Mouse (Mus musculus): ENCODE data around the gene Lsg1. TPM values are rescaled to one million over a fixed set of nuclear protein-coding genes. Genes with fewer than 3 reads are reported as not detected.
A peak's percentile ranks its signal among the peaks of the same experiment; 100 is the strongest.

Lsg1 gene
- polyA plus RNA-seq, 1 experiment from 2014 or later, result 17.5 TPM

- H3K27ac ChIP-seq (ENCODE audit: low read length), result no peak overlapping the region
Measured at GRCm38 (mm10) chr16:30570173-30570572, 17.2 kb downstream of the Lsg1 start.

GRCm38 (mm10) chr16:30565631-30566030 lies 21.8 kb downstream of the Lsg1 start:
- peak overlapping the region; percentile 41 for H3K4me2 ChIP-seq (ENCODE audit: low read depth, low read length)
- peaks cover 16% of the 10 kb centered on the region for H3K4me1 ChIP-seq (ENCODE audit: control insufficient read depth, low read depth, low read length)
- H3K27ac ChIP-seq (ENCODE audit: low read length), result peak overlapping the region; percentile 65; the same call in 1 of the 2 replicates
- H3K36me3 ChIP-seq (ENCODE audit: control insufficient read depth, insufficient read depth), result peaks cover 73% of the 10 kb centered on the region
- no peaks in the 10 kb centered on the region for H3K27me3 ChIP-seq (ENCODE audit: control insufficient read depth, insufficient read depth, low read depth, low read length)
- WGBS (ENCODE audit: insufficient replicate concordance), result 28% methylated on average over 6 of the region's 6 CpGs
- H3K9ac ChIP-seq (ENCODE audit: low read depth, low read length), result no peak overlapping the region
- no peaks in the 10 kb centered on the region for H3K9me3 ChIP-seq (replicated peaks; ENCODE audit: control insufficient read depth, low read length)
- ATAC-seq (ENCODE audit: low read depth), result peak; percentile 97
- no peak overlapping the region for H3K4me3 ChIP-seq (ENCODE audit: low read depth, low read length)

More at GRCm38 (mm10) chr16:30570173-30570572, 17.2 kb downstream of the Lsg1 start:
- 84% methylated on average over 4 of the region's 4 CpGs for WGBS (ENCODE audit: insufficient replicate concordance)
- no peak for ATAC-seq (ENCODE audit: low read depth)
- Histone ChIP-seq H3K36me3 (ENCODE audit: control insufficient read depth, insufficient read depth) (peaks cover 60% of the 10 kb centered on the region), H3K27me3 (ENCODE audit: control insufficient read depth, insufficient read depth, low read depth, low read length) (no peaks in the 10 kb centered on the region), H3K4me2 (ENCODE audit: low read depth, low read length) (no peak overlapping the region), H3K4me3 (ENCODE audit: low read depth, low read length) (no peak overlapping the region), H3K9me3 (replicated peaks; ENCODE audit: control insufficient read depth, low read length) (no peaks in the 10 kb centered on the region), H3K4me1 (ENCODE audit: control insufficient read depth, low read depth, low read length) (peaks cover 11% of the 10 kb centered on the region), H3K9ac (ENCODE audit: low read depth, low read length) (no peak overlapping the region)

- Histone ChIP-seq H3K9ac (ENCODE audit: low read depth, low read length) (no peak overlapping the region), H3K9me3 (replicated peaks; ENCODE audit: control insufficient read depth, low read length) (no peaks in the 10 kb centered on the region; the same call in none of the 2 replicates), H3K36me3 (ENCODE audit: control insufficient read depth, insufficient read depth) (peaks cover 46% of the 10 kb centered on the region), H3K4me3 (ENCODE audit: low read depth, low read length) (no peak overlapping the region), H3K4me1 (ENCODE audit: control insufficient read depth, low read depth, low read length) (peaks cover 9% of the 10 kb centered on the region), H3K27ac (ENCODE audit: low read length) (no peak overlapping the region), H3K27me3 (ENCODE audit: control insufficient read depth, insufficient read depth, low read depth, low read length) (no peaks in the 10 kb centered on the region), H3K4me2 (ENCODE audit: low read depth, low read length) (no peak overlapping the region)
- no peak for ATAC-seq (ENCODE audit: low read depth)
- WGBS (ENCODE audit: insufficient replicate concordance), result 78% methylated on average over 4 of the region's 4 CpGs
Measured at GRCm38 (mm10) chr16:30560601-30561000, 26.8 kb downstream of the Lsg1 start.

DNA sequence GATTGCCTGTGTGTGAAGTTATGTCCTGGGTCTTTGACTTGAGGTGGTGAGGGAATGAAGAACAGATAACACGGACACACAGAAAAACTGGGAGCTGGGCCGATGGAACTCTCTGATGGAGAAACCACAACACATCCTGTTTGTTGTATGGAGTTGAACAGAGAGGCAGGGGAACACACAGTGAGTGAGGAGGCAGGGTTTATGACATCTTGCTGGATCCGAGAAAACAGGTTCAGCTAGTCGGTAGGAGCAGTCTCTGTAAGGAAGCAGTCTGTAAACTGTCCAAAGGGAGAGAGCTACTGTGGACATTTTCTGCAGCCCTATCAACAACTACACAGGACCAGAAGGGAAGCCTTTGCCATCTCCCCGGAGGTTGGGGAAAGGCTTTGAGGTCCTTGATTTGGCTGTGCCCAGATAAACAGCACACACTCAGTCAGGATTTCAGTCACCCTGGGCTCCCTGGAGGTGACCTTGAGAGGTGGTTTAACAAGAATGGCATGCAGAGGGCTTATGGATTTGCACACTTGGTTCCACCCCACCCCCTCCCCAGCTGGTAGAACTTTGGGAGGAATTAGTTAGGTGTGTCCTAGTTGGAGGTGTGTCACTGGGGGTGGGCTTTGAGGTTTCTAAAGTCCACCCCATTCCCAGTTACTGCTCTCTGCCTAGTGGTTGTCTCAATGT lies 27.9 kb downstream of the Lsg1 start:
- Histone ChIP-seq H3K27me3 (ENCODE audit: control insufficient read depth, insufficient read depth, low read depth, low read length) (no peaks in the 10 kb centered on the region), H3K4me2 (ENCODE audit: low read depth, low read length) (no peak overlapping the region), H3K36me3 (ENCODE audit: control insufficient read depth, insufficient read depth) (peaks cover 38% of the 10 kb centered on the region), H3K9ac (ENCODE audit: low read depth, low read length) (no peak overlapping the region), H3K4me3 (ENCODE audit: low read depth, low read length) (no peak overlapping the region), H3K9me3 (replicated peaks; ENCODE audit: control insufficient read depth, low read length) (no peaks in the 10 kb centered on the region; the same call in none of the 2 replicates), H3K4me1 (ENCODE audit: control insufficient read depth, low read depth, low read length) (no peaks in the 10 kb centered on the region), H3K27ac (ENCODE audit: low read length) (no peak overlapping the region)
- no peak for ATAC-seq (ENCODE audit: low read depth)
- whole genome bisulfite sequencing (ENCODE audit: insufficient replicate concordance), result 74% methylated on average over 5 of the region's 5 CpGs

GRCm38 (mm10) chr16:30554109-30554508 lies 33.3 kb downstream of the Lsg1 start:
- Histone ChIP-seq H3K9ac (ENCODE audit: low read depth, low read length) (no peak overlapping the region), H3K4me3 (ENCODE audit: low read depth, low read length) (no peak overlapping the region), H3K27me3 (ENCODE audit: control insufficient read depth, insufficient read depth, low read depth, low read length) (peaks cover 12% of the 10 kb centered on the region), H3K4me2 (ENCODE audit: low read depth, low read length) (no peak overlapping the region), H3K9me3 (replicated peaks; ENCODE audit: control insufficient read depth, low read length) (no peaks in the 10 kb centered on the region; the same call in none of the 2 replicates), H3K4me1 (ENCODE audit: control insufficient read depth, low read depth, low read length) (peaks cover 4% of the 10 kb centered on the region), H3K27ac (ENCODE audit: low read length) (no peak overlapping the region), H3K36me3 (ENCODE audit: control insufficient read depth, insufficient read depth) (peaks cover 2% of the 10 kb centered on the region; the same call in 1 of the 2 replicates)
- WGBS (ENCODE audit: insufficient replicate concordance), result 79% methylated on average over 8 of the region's 8 CpGs
- no peak for ATAC-seq (ENCODE audit: low read depth)

GRCm38 (mm10) chr16:30552621-30553338 lies 34.6 kb downstream of the Lsg1 start:
- WGBS (ENCODE audit: insufficient replicate concordance), result 31% methylated on average over 11 of the region's 11 CpGs
- Histone ChIP-seq H3K9ac (ENCODE audit: low read depth, low read length) (no peak overlapping the region), H3K4me1 (ENCODE audit: control insufficient read depth, low read depth, low read length) (peaks cover 4% of the 10 kb centered on the region), H3K9me3 (replicated peaks; ENCODE audit: control insufficient read depth, low read length) (no peaks in the 10 kb centered on the region; the same call in none of the 2 replicates), H3K27me3 (ENCODE audit: control insufficient read depth, insufficient read depth, low read depth, low read length) (peaks cover 20% of the 10 kb centered on the region), H3K4me3 (ENCODE audit: low read depth, low read length) (no peak overlapping the region), H3K4me2 (ENCODE audit: low read depth, low read length) (no peak overlapping the region), H3K36me3 (ENCODE audit: control insufficient read depth, insufficient read depth) (no peaks in the 10 kb centered on the region), H3K27ac (ENCODE audit: low read length) (no peak overlapping the region)
- ATAC-seq (ENCODE audit: low read depth), result peak; percentile 25; the same call in 1 of the 2 replicates

DNA sequence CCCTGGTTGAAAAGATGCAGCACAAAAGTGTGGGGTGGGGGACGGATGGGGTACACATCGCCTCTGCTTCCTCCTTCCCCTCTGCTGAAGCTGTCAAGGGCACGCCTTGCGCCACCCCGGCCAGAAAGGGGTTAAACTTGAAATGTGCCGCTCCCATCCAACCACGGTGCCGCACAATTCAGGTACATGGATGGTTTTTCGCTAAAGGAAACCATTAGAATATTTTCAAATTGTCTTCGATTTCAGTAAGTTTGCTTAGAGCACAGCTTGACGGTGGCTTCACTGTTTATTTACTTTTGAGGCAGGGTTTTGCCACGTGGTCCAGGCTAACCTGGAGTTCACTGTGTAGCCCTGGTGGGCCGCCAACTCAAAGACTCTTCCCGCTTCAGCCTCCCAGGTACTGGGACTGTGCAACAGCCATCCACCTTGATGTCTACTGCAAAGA lies 36.6 kb downstream of the Lsg1 start, which contains the start of gene Tmem44:
Tmem44 (minus strand) TSS at position 95 of the 445 bp plus-strand sequence.
- Histone ChIP-seq H3K9me3 (replicated peaks; ENCODE audit: control insufficient read depth, low read length) (no peaks in the 10 kb centered on the region; the same call in 1 of the 2 replicates), H3K4me3 (ENCODE audit: low read depth, low read length) (peak within 1 kb of the TSS; percentile 68), H3K27me3 (ENCODE audit: control insufficient read depth, insufficient read depth, low read depth, low read length) (peaks cover 20% of the 10 kb centered on the region), H3K9ac (ENCODE audit: low read depth, low read length) (peak within 1 kb of the TSS; percentile 66), H3K4me1 (ENCODE audit: control insufficient read depth, low read depth, low read length) (peaks cover 4% of the 10 kb centered on the region), H3K36me3 (ENCODE audit: control insufficient read depth, insufficient read depth) (no peaks in the 10 kb centered on the region), H3K4me2 (ENCODE audit: low read depth, low read length) (peak within 1 kb of the TSS; percentile 94), H3K27ac (ENCODE audit: low read length) (no peak within 1 kb of the TSS)
- WGBS (ENCODE audit: insufficient replicate concordance), result 6% methylated on average over 14 of the region's 14 CpGs
- ATAC-seq (ENCODE audit: low read depth), result no peak

GRCm38 (mm10) chr16:30549966-30550747 lies 37.2 kb downstream of the Lsg1 start:
- Histone ChIP-seq H3K4me1 (ENCODE audit: control insufficient read depth, low read depth, low read length) (peaks cover 4% of the 10 kb centered on the region), H3K9me3 (replicated peaks; ENCODE audit: control insufficient read depth, low read length) (no peaks in the 10 kb centered on the region), H3K4me3 (ENCODE audit: low read depth, low read length) (peak overlapping the region; percentile 68), H3K4me2 (ENCODE audit: low read depth, low read length) (peak overlapping the region; percentile 94), H3K27ac (ENCODE audit: low read length) (no peak overlapping the region), H3K36me3 (ENCODE audit: control insufficient read depth, insufficient read depth) (no peaks in the 10 kb centered on the region), H3K27me3 (ENCODE audit: control insufficient read depth, insufficient read depth, low read depth, low read length) (peaks cover 20% of the 10 kb centered on the region), H3K9ac (ENCODE audit: low read depth, low read length) (peak overlapping the region; percentile 66)
- WGBS (ENCODE audit: insufficient replicate concordance), result under 1% methylated on average over 63 of the region's 63 CpGs
- ATAC-seq (ENCODE audit: low read depth), result peak; percentile 77

Data from liver, embryonic 16.5 days (tissue).